Mouse (Mus musculus): Measurements from ENCODE around the gene Npw.

Npw gene

GRCm38 (mm10) chr17:24658017-24658758, at the start of gene Npw:
Gene Npw (minus strand): TSS chr17:24658457.
- DNase-seq (ENCODE audit: low spot score in 2 of 2) = no peak

- no peak for DNase-seq (ENCODE audit: low spot score in 2 of 2)
Measured at GRCm38 (mm10) chr17:24707801-24708425, 49.7 kb upstream of the Npw start.

GRCm38 (mm10) chr17:24706982-24707800, 48.9 kb upstream of the Npw start, which contains the start of gene Tbl3:
Gene Tbl3 (minus strand): TSS chr17:24707660.
- peak; percentile 87 to 94 for DNase-seq (ENCODE audit: low spot score in 2 of 2)

- DNase-seq (ENCODE audit: low spot score in 2 of 2) = no peak
Measured at GRCm38 (mm10) chr17:24705821-24706220, 47.6 kb upstream of the Npw start.

- no peak for DNase-seq (ENCODE audit: low spot score in 2 of 2)
Measured at GRCm38 (mm10) chr17:24701251-24701650, 43.0 kb upstream of the Npw start.

- no peak for DNase-seq (ENCODE audit: low spot score in 2 of 2)
Measured at GRCm38 (mm10) chr17:24699473-24699872, 41.2 kb upstream of the Npw start.

- DNase-seq (ENCODE audit: low spot score in 2 of 2) = no peak
Measured at GRCm38 (mm10) chr17:24698715-24699114, 40.5 kb upstream of the Npw start.

GRCm38 (mm10) chr17:24697985-24698384, 39.7 kb upstream of the Npw start:
- no peak for DNase-seq (ENCODE audit: low spot score in 2 of 2)

- peak; percentile 86 to 88 for DNase-seq (ENCODE audit: low spot score in 2 of 2)
Measured at GRCm38 (mm10) chr17:24696011-24696697, 37.9 kb upstream of the Npw start, which contains the start of the genes Gfer and Noxo1. Gene Gfer (minus strand): TSS chr17:24696156. Gene Noxo1 (plus strand): TSS chr17:24696234.

GRCm38 (mm10) chr17:24695326-24696010, 37.2 kb upstream of the Npw start:
- DNase-seq (ENCODE audit: low spot score in 2 of 2) = no peak

- DNase-seq (ENCODE audit: low spot score in 2 of 2) = no peak
Measured at GRCm38 (mm10) chr17:24692385-24692784, 34.1 kb upstream of the Npw start.

GRCm38 (mm10) chr17:24689251-24690081, 31.2 kb upstream of the Npw start, which contains the start of gene Syngr3:
Gene Syngr3 (minus strand): TSS chr17:24689955.
- no peak for DNase-seq (ENCODE audit: low spot score in 2 of 2)

- DNase-seq (ENCODE audit: low spot score in 2 of 2) = no peak
Measured at GRCm38 (mm10) chr17:24687599-24687998, 29.3 kb upstream of the Npw start.

- DNase-seq (ENCODE audit: low spot score in 2 of 2) = no peak
Measured at GRCm38 (mm10) chr17:24687146-24687595, 28.9 kb upstream of the Npw start.

GRCm38 (mm10) chr17:24686514-24686913, 28.3 kb upstream of the Npw start:
- no peak for DNase-seq (ENCODE audit: low spot score in 2 of 2)

- DNase-seq (ENCODE audit: low spot score in 2 of 2) = no peak
Measured at GRCm38 (mm10) chr17:24677500-24678080, 19.3 kb upstream of the Npw start.

GRCm38 (mm10) chr17:24676877-24677276, 18.6 kb upstream of the Npw start:
- no peak for DNase-seq (ENCODE audit: low spot score in 2 of 2)

- DNase-seq (ENCODE audit: low spot score in 2 of 2) = peak; percentile 52 to 76
Measured at GRCm38 (mm10) chr17:24676187-24676586, 17.9 kb upstream of the Npw start.

GRCm38 (mm10) chr17:24674277-24674676, 16.0 kb upstream of the Npw start:
- no peak for DNase-seq (ENCODE audit: low spot score in 2 of 2)

- DNase-seq (ENCODE audit: low spot score in 2 of 2) = no peak
Measured at GRCm38 (mm10) chr17:24672141-24672540, 13.9 kb upstream of the Npw start.

Measured in urinary bladder, postnatal 4 days (tissue).